Mouse (Mus musculus) urinary bladder, postnatal 36 days (tissue): Measurements from ENCODE around the gene Slc12a1.
A peak's percentile ranks its signal among the peaks of the same experiment; 100 is the strongest.
"Not testable (repeated sequence)": the region's sequence is repeated elsewhere in the genome, so short reads cannot be mapped to it uniquely, and the experiment has no call there.

Experiments used
- DNase-seq, 2 experiments: peaks; one replicate each; pipeline ENCODE4 v3.0.0; 2022; ENCODE audit warnings: low spot score in 2 of 2, mixed read lengths in 1 of 2

Gene Slc12a1

DNA sequence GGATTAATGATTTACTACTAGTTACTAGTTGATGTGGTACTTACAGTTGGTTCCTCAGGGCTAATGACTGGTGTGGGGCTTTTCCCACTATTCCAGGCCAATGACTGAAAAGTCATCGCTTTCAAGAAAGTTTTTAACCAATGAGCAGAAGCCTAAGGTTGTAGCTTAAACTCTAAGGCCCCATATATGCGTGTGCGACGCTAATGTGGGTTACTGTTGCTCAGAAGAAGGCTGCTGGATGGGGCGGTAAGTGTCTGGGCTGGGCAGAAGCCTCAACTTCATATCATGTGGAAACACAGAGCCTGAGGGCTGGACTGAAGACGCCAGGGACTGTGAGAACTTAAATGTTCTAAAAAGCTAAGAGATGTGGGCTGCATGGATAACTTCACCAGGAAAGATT, at the start of gene Slc12a1:
Gene Slc12a1 (plus strand): TSS at position 118 of the 400 bp plus-strand sequence.
- DNase-seq: no peak

DNA sequence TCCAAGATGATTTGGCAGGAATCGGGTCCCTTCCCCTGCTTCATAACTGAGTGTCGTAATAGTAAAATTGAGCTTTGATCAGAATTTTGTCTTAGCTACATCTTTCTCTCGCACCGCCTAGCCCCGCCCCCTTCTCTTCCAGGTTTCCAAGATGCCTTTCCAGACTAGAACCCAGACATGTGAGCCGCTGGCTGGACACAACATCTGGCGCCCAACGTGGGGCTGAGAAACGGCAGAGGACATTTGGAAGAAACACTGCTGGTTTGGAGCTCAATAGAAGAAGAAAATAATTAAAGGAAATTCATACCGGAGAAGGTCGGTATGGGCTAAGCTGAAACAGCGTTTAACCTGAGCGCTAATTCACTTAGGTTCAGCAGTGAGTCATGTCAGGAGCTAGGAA, 47.8 kb upstream of the Slc12a1 start:
- DNase-seq: not testable (repeated sequence)

DNA sequence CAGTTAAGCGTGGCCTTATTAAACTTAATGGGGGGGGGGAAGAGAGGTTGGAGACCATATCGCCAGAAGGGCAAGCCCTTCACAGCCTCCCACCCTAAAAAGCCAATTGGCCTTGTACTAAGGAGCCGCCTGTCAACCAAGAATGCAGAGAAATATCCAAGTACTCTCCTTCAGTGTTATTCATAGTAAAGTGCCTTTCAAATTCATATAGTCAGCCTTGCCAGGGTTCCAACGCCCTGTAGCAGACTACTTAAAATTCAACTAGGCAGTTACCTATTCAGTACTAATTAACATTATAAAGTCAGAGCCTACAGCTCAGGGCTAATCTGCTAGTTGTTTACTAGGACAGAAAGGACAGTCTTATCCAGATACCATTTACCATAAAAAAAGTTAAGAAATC, 45.8 kb upstream of the Slc12a1 start:
- DNase-seq: not testable (repeated sequence)

DNA sequence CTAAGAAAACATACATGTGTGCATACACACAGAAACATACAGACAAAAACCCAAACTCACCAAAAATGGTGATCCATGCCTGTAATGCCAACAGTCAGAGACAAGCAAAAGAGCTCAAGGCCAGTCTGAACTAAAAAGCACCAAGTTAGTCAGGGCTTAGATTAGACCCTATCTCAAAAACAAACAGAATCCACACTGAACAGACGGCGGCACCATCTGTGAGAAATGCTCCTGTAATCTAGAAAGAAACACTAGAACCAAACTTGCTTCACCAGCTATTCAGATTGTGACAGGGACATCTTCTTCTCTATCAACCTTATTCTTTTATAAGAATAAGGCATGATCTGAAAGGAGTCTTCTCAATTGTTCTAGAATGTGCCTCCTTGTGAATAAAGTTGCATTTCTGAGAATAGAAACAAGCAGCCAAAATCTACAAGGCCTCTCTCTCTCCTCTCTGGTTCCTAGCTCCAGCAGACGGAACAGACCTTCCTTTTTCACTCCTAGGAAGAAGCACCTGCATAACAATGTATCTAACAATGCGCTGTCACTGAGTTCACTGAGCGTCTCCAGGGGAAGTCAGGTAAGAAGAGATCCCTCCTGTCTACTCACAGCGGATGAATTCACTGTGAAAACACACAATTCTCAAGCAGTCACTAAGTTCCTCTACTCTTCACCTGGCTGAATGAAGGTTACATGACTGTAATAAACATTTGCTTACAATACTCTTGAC, 32.8 kb upstream of the Slc12a1 start:
- no peak for DNase-seq

DNA sequence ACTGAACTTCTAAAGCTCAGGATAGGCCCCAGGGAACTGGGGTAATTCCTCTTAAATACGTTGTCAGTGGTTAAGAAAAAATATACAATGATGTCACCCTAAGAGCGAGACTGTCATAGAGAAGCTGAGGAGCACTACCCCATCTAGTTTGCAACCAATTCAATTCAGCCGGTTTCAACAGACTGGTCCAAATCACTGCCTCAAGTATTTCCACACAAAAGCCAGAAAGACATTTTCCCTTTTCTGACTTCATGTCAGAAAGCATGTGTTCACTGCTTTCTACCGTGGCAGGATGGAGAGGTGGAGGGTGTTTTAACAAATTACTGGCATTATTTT, 30.0 kb upstream of the Slc12a1 start:
- DNase-seq: no peak

DNA sequence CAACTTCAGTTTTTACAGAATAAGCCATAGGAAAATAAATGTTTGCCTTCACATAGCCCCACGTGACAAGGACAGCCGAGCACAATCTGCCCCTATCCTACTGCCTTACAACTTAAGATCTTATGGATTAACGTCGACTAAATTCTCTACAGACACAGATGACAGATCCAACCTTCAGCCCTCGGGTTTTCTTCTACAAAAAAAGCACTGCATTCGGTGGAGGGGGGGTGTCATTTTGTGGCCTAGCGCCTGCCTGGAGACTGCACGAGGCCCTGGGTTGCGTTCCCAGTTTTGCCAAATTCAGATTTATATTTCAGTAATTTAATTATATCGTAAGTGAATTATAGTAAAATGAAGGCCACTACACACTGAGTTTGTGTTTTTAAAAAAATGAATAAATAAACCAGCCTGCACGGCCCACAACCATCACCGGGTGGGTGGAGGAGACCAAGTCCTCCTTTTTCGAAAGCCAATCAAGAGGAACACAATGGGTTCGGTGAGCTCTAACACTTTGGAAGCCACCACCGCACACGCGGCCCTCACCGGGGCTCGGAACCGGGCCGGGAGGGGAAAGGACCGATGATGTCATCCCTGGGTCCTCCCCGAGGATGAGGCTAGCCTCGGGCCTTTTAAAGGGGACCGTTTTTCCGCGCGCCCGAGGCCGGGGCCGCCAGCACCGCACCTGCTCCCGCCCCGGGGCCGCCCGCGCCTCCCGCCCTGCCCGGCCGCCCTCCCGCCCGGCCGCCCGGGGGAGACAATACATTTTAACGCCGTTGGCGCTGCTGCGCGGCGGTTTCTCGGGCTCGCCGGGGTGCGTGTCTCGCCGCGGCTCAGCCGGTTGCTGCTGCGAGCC, 29.5 kb upstream of the Slc12a1 start:
- peak; percentile 20 to 44 for DNase-seq

DNA sequence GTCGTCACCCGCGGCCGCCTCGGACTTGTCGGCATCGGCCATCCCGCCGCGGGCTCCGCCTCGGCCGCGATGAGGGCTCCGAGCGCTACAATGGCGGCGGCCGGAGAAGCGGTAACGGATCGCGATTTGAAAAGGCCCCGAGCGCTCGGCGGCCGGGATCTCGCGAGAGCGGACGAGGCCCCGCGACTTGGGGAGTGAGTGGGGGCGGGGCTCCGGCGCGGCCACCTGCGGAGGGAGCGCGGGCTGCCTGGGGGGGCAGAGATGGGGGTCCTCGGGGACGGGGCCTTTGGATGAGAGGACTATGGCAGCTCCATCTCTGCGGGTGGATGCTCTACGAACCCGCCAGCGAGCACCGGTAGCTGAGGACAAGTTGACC, 28.8 kb upstream of the Slc12a1 start, which contains the start of gene Myef2:
Gene Myef2 (minus strand): TSS at position 185 of the 376 bp plus-strand sequence.
- peak; percentile 55 to 74 for DNase-seq

DNA sequence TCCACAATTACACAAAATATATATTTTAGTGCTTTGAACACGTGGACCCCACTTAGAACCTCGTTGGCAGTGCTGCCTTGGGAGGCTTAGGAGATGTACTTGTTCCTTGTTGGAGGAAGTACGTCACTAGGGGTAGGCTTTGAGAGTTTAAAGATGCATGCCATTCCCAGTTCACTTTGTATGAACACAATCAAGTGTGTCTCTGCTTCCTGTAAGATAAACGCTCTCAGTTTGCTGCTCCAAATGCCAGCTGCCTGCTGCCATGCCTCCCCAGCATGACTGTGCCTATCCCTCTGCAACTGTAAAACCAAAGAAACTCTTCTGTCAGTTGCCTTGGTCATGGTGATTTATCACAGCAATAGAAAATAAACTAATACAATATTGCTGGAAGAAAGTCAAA, 26.5 kb upstream of the Slc12a1 start:
- no peak for DNase-seq

DNA sequence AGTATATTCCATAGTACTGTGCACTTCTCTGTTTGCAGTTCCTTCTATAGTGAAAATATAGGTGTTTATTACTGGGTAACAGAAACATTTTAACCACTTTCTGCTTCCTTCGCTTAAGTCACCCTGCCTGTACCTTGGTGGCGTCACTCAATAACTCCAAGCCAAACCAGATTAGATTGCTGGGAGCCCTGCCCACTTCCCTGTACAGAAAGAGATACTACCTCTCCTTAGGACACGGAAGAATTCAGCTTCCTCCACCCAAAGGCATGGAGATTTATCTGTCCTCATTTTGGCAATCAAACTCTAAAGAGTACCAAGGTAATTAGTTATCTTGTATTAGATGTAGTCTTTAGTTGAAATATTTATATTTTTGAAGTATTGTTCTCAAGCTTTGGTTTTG, 25.5 kb upstream of the Slc12a1 start:
- no peak for DNase-seq

DNA sequence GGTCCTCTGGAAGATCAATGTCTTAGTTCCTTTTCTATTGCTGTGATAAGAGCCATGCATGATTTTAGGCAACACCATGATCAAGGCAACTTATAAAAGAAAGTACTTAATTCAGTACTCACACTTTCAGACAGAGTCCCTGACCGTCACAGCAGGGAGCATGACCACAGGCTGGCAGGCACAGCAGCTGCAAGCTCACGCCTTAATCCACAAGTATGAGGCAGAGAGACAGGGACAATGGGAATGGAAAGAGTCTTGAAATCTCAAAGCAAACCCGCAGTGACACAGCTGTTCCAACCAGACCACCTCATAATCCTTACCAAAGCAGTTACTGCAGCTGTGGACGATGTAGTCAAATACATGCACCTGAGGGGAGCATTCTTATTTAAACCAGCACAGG, 18.2 kb upstream of the Slc12a1 start:
- DNase-seq: no peak

DNA sequence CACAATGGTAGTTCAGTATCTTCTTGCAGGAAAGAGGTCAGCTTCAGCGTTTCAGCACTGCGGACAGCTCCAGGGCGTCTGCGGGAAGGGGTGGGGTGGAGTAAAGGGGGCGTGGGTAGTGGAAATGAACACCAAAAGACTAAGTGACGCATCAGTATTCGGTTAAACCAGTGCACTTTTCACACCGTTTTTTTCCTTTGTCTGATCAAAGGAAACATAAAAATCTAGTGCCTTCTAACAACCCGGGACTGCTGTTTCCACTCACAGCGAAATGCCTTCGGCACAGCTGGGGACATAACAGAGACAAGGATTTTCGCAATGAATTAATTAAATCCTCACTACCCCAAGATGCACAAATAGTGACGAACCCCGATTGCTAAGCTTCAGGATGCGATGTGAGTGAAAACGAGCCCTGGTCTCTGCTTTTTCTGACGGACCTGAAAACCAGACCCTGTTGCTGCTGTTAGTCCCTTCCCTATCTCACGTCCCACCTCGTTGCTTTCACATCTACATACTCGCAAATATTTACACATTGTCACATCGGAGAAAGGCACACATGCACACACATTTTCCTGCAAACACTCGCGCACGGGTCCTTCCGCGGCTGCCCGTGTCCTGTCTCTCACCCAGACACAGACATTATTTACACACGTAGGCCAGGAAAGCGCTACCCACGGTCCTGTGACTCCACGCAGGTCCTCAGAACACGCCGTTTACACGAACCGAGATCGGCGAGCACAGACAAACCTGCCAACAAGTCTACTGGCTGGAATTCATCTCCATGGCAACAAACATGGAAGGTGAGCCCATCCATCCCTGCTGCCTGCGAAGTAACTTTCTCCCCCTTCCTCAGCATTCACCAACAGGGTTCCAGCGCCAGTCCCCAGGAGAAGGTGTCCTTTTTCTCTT, 16.1 kb upstream of the Slc12a1 start, which contains the start of gene Ctxn2:
Gene Ctxn2 (plus strand): TSS at position 790 of the 909 bp plus-strand sequence.
- DNase-seq: peak; percentile 52 to 65

DNA sequence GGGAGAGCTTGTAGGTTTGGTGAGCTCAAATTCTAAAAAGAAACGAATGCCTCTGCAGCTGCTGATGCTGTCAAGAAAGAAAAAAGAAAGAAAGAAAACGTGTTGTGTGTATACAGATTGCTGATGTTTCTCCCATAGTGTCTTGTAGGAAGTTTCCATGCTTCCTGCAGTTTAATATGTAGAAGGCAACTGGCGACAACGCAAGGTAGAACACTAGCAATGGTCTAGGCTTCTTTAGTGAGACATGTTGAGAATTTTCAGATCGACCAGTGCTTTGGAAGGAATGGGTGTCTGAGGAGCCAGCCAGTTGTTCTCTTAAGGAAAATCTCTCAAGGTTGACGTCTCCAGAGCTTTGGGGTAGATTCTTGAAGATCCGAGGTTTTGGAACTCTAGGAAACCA, 15.5 kb upstream of the Slc12a1 start:
- DNase-seq: no peak

DNA sequence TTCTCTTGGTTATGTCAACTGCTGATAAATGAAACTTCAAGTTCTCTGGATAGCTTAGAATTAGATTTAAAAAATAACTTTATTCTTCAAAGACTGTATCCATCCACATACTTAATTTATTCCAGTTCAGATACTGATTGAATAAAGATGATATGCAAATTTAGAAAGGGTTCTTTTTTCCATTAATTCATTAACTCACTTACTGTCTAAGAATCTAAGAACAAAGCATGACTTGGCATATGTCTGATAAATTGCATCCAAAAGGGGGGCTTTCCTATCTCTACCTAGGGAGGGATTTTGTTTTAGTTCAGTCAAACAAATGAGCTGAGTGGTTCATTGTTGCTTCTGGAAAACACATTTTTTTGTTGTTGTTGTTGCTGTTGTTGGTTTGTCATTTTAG, 10.0 kb upstream of the Slc12a1 start:
- DNase-seq: no peak

DNA sequence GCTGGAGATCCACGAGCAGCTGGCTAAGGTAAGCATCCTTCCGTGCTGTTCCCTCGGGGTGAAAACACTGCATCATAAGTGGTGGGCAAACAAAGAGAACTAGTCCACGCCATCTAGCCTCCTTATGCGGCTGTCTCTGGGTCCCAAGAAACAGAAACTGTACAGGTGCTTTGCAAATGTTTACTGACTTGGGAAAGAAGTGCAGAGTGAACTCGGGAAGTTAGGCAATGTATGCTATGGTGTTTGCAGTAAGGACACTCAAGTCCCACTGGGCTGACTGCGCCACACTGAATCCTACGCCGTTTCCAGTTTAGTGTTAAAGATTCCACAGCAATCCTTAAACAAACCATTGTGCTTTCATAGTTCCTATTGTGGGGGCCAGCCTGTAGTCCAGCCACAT, 2.0 kb downstream of the Slc12a1 start:
- no peak for DNase-seq

DNA sequence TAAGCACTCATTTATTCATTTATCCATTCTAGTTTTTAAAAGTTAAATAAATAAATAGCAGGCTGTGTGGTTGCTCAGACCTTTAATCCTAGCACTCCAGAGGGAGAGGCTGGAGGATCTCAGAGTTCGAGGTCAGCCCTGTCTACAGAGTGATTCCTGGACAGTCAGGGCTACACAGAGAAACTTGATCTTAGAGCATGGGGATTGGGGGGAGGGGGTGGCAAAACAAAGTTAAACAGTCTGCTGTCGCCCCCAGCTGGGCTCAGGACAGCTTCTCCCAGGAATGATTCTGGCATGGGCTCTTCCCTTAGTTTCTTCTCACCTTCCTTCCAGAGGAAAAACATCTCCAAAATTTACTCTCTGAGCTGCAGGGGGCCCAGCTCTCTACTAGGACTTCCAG, 3.2 kb downstream of the Slc12a1 start:
- no peak for DNase-seq

DNA sequence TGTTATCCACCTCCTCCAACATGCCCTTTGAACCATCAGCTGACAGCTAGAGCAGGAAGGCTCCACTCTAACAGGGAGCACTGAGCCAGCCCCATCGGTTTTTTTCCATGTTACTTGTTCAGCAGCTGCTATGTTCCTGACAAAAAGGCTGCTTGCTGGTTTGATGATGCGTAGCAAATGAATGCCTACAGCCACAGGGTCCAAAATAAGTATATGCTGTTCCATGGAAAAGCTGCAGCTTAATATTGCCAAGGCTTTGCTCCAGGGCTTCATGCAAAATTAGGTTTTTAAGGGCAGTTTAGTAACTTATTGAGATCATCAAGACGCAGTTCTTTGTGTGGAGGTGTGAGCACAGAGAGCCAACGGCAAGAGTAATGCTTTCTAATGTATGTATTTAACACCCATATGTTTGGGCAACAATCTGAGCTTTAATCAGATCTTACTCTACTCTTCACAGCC, 9.7 kb downstream of the Slc12a1 start:
- no peak for DNase-seq

DNA sequence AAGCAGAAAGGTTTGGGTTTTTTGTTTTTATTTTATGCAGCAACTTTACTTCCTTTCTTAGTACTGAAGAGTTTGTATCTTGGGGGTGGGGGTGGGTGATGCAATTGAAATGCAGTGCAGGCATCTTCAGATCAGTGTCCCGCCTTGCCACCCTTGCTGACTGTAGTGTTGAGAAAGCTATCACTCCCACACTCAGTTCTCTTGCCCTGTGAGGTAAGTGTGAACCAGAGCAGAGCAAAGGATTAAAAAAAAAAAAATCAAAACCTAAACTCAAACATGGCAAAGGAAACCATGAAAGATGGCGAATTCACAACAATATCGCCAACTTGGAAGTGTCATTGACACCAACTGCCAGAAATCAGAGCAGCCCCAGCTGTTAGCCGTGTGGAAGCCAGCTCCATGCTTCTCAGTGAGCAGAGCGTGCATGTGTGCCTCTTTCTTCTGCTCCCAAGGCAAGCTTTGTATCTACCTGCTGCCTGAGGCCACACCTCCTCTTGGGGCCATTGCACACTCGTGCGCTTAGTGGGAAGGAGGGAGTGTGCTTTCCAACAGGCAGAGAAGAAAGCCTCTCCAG, 26.0 kb downstream of the Slc12a1 start:
- no peak for DNase-seq

DNA sequence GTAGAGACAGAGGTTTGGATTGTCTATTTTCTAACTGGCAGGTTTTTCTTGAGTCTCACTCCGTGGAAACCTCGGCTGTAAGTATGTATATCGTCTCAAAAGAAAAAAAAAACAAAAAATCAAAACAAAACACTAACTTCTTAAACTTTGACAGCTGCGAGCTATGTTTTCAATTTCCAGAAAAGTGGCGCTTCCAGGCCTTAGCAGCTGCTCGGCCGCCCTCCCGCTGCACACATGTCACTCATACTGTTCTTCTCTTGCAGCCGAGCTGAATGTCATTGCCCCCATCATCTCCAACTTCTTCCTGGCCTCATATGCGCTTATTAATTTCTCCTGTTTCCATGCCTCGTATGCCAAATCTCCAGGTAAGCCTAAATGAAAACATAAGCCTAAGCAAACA, 35.6 kb downstream of the Slc12a1 start:
- no peak for DNase-seq

DNA sequence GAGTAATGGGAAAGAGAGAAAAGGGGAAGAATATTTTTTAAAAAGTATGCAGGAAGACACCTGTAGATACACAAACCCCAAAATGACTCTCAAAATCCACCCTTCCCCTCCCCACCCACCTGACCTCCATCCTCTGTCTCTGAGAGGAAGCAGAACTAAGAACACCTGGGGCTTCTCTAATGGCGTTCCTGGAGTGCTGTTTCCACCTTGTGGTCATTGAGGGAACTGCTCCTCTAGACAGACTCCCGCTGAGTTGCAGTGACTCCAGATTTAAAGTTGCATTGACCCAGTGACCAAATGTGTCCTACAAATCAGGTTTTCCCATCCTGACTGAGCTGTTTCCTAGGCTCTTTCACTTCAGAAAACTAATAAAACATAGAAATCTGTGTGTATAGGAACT, 36.9 kb downstream of the Slc12a1 start:
- peak; percentile 39 to 43 for DNase-seq

DNA sequence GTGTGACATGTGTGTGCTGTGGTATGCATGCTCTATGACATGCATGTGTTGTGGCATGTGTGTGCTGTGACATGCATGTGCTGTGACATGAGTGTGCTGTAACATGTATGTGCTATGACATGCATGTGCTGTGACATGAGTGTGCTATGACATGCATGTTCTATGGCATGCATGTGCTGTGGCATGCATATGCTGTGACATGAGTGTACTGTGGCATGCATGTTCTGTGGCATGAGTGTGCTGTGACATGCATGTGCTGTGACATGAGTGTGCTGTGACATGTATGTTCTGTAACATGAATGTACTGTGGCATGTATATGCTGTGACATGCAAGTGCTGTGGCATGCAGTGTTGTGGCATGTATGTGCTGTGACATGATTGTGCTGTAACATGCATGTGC, 40.6 kb downstream of the Slc12a1 start:
- no peak for DNase-seq

DNA sequence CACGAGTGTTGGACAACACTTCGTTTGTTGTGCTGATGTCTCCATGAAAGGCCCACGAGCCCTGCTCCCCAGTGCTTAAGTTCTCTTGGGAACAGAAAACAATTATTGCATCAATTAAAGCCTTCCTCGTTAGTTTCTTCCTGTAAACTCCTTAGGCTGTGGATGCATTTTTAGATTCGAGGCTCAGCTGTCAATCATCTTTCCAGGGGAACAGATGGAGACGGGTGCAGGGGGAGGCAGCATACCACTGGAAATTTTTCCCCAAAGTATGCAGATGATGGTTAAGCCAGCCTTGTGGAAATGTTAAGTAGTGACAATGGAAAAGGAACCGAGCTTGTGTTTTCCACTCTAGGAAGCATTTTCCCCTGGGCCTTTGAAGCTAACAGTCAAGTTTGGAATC, 44.5 kb downstream of the Slc12a1 start:
- no peak for DNase-seq
